Mouse (Mus musculus) midbrain, postnatal 0 days (tissue): Measurements from ENCODE around the gene Barhl2. TPM values are rescaled to one million over a fixed set of nuclear protein-coding genes. Genes with fewer than 3 reads are reported as not detected.

ENCODE experiments used
- ATAC-seq: fragments of 200-750 bp; cut with Nextera tagmentation; 2 replicates; pipeline ENCODE4 v1.8.0; 2017; ENCODE audit warnings: moderate number of reproducible peaks, mild to moderate bottlenecking, moderate TSS enrichment, moderate library complexity; ENCODE audit not compliant: low FRiP score
- DNase-seq: peaks from one replicate; pipeline ENCODE4 v3.0.0-alpha.2; 2015; ENCODE audit warnings: low spot score
- H3K27ac ChIP-seq: fragments of 300-500 bp; sonication (generic); 2 replicates; pipeline ENCODE4 v1.5.1; 2014; ENCODE audit warnings: low read depth, mild to moderate bottlenecking, low read length, mixed read lengths
- H3K27me3 ChIP-seq: fragments of 300-500 bp; sonication (generic); 2 replicates; pipeline ENCODE4 v1.6.1; 2014; ENCODE audit warnings: low read length, control low read depth, mixed read lengths; ENCODE audit not compliant: insufficient read depth
- H3K36me3 ChIP-seq: fragments of 300-500 bp; sonication (generic); 2 replicates; pipeline ENCODE4 v1.6.1; 2014; ENCODE audit warnings: low read length, control low read depth, mixed read lengths; ENCODE audit not compliant: insufficient read depth
- H3K4me1 ChIP-seq: fragments of 300-500 bp; sonication (generic); 2 replicates; pipeline ENCODE4 v1.6.1; 2014; ENCODE audit warnings: mild to moderate bottlenecking, control low read depth, antibody characterized with exemption, low read length, mixed read lengths; ENCODE audit not compliant: insufficient read depth
- H3K4me2 ChIP-seq: fragments of 300-500 bp; sonication (generic); 2 replicates; pipeline ENCODE4 v1.6.1; 2014; ENCODE audit warnings: low read depth, mild to moderate bottlenecking, low read length, mixed read lengths; ENCODE audit not compliant: poor library complexity, severe bottlenecking
- H3K4me3 ChIP-seq: fragments of 300-500 bp; sonication (generic); 2 replicates; pipeline ENCODE4 v1.5.1; 2014; ENCODE audit warnings: low read depth, mild to moderate bottlenecking, low read length, moderate library complexity
- H3K9ac ChIP-seq: fragments of 300-500 bp; sonication (generic); replicated peaks from 2 replicates; pipeline ENCODE4 v1.6.1; 2014; ENCODE audit warnings: mild to moderate bottlenecking, low read length, moderate library complexity, mixed read lengths; ENCODE audit not compliant: poor library complexity, severe bottlenecking
- H3K9me3 ChIP-seq: fragments of 300-500 bp; sonication (generic); 2 replicates; pipeline ENCODE4 v1.6.1; 2016; ENCODE audit warnings: low read length, control low read depth
- CTCF ChIP-seq: IDR thresholded peaks from 2 replicates; pipeline ENCODE4 v1.5.1; 2016; ENCODE audit warnings: antibody characterized with exemption, mild to moderate bottlenecking
- WGBS: fragments of 180-500 bp; shearing (Covaris S2); extraction: QIAGEN DNeasy Blood & Tissue Kit; methylation state at CpG from one replicate; pipeline ENCODE4 v1.1.7; 2014; 5-methylcytosine and 5-hydroxymethylcytosine counted together
- polyA plus RNA-seq: library from polyadenylated mRNA; unstranded; fragments of >200 nt; fragmentation: Nextera tagmentation; extraction: Ambion mirVana; gene quantifications from 2 replicates; pipeline ENCODE4 v1.2.1, GENCODE M21; 2015
- total RNA-seq: library from RNA; depleted of rRNA; stranded (reverse); fragments of >200 nt; gene quantifications from 2 replicates; pipeline ENCODE4 v1.2.3, GENCODE M21; 2014

The Barhl2 gene
- total and polyA plus RNA-seq, 2 experiments from 2014 or later: 6.5 to 27.6 TPM

GRCm38 (mm10) chr5:106457111-106457925 is 648 bp downstream of the Barhl2 start:
- Histone ChIP-seq H3K4me1 (no peaks in the 10 kb centered on the region), H3K36me3 (no peaks in the 10 kb centered on the region), H3K27ac (peak overlapping the region; percentile 40), H3K9ac (peak overlapping the region; percentile 52), H3K4me3 (peak overlapping the region; percentile 46), H3K27me3 (peaks cover 23% of the 10 kb centered on the region), H3K9me3 (no peaks in the 10 kb centered on the region), H3K4me2 (peak overlapping the region; percentile 35)
- under 1% methylated on average over 63 of the region's 63 CpGs for WGBS
- ATAC-seq: no peak
- no peak for DNase-seq
- no peak for TF ChIP-seq CTCF

- H3K9ac ChIP-seq: no peak overlapping the region
- 0 out of 2 replicates have a peak overlapping the region, but pooled peaks have one; percentile 43 for H3K27ac ChIP-seq
- H3K27me3 ChIP-seq: peaks cover 22% of the 10 kb centered on the region
- 7% methylated on average over 7 of the region's 7 CpGs for WGBS
- 0 out of 2 replicates have a peak overlapping the region, but pooled peaks have one; percentile 45 for H3K4me2 ChIP-seq
- peak overlapping the region; percentile 25 for H3K4me3 ChIP-seq
- DNase-seq: no peak
- no peak for TF ChIP-seq CTCF
- H3K4me1 ChIP-seq: no peaks in the 10 kb centered on the region
- H3K36me3 ChIP-seq: no peaks in the 10 kb centered on the region
- ATAC-seq: no peak
- no peaks in the 10 kb centered on the region for H3K9me3 ChIP-seq
These were observed 2.0 kb downstream of the Barhl2 start for GRCm38 (mm10) chr5:106455984-106456383.

- peak overlapping the region; percentile 43; the same call in 1 of the 2 replicates for H3K27ac ChIP-seq
- no peaks in the 10 kb centered on the region for H3K36me3 ChIP-seq
- ATAC-seq (no peak), DNase-seq (no peak)
- peak overlapping the region; percentile 45 for H3K4me2 ChIP-seq
- no peak overlapping the region; the same call in 1 of the 2 replicates for H3K9ac ChIP-seq
- TF ChIP-seq CTCF: no peak
- H3K4me1 ChIP-seq: no peaks in the 10 kb centered on the region
- H3K9me3 ChIP-seq: no peaks in the 10 kb centered on the region
- peaks cover 27% of the 10 kb centered on the region for H3K27me3 ChIP-seq
- H3K4me3 ChIP-seq: peak overlapping the region; percentile 25
- WGBS: 8% methylated on average over 17 of the region's 17 CpGs
These were observed 2.7 kb downstream of the Barhl2 start for GRCm38 (mm10) chr5:106455106-106455920.

GRCm38 (mm10) chr5:106454411-106455105 is 3.4 kb downstream of the Barhl2 start:
- Histone ChIP-seq H3K9me3 (no peaks in the 10 kb centered on the region), H3K36me3 (no peaks in the 10 kb centered on the region), H3K4me3 (peak overlapping the region; percentile 25), H3K4me1 (no peaks in the 10 kb centered on the region), H3K27me3 (peaks cover 34% of the 10 kb centered on the region), H3K9ac (no peak overlapping the region; the same call in 1 of the 2 replicates), H3K4me2 (peak overlapping the region; percentile 45), H3K27ac (0 out of 2 replicates have a peak overlapping the region, but pooled peaks have one; percentile 43)
- no peak for TF ChIP-seq CTCF
- 7% methylated on average over 9 of the region's 9 CpGs for WGBS
- DNase-seq: peak; percentile 57
- ATAC-seq: no peak

DNA sequence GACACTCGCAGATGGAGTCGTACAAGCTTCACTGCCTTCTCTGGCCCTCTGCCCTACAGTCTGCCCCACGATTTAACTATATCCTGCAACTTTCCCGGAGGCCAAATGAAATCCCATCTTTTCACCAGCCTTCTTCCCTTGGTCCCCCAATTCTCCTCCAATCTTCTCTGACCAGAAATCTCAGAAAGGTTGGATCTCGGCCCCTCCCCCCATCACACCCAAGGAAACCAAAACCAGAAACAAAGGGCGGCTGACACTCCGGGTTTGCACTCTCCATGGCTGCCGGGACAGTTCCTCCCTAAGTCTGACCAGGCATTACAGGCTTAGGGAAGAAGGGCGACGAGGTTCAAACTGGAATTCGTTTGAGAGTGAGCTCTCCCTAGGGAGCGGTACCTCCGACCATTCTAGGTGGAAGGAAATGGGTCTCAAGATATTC is 4.1 kb downstream of the Barhl2 start:
- Histone ChIP-seq H3K36me3 (no peaks in the 10 kb centered on the region), H3K9ac (peak overlapping the region; percentile 39), H3K9me3 (no peaks in the 10 kb centered on the region), H3K4me2 (peak overlapping the region; percentile 45), H3K4me3 (peak overlapping the region; percentile 25), H3K4me1 (no peaks in the 10 kb centered on the region), H3K27ac (peak overlapping the region; percentile 44), H3K27me3 (peaks cover 35% of the 10 kb centered on the region)
- 5% methylated on average over 13 of the region's 13 CpGs for WGBS
- no peak for DNase-seq
- no peak for TF ChIP-seq CTCF
- no peak for ATAC-seq
